Mouse (Mus musculus): Measurements from ENCODE around the gene 1700003F12Rik. TPM values are rescaled to one million over a fixed set of nuclear protein-coding genes. Genes with fewer than 3 reads are reported as not detected.

The 1700003F12Rik gene
- polyA plus RNA-seq (2012; rRNA removed), result 2.0 and 3.3 TPM in 2 replicates

- no peak for DNase-seq
- no peak within 1 kb of the TSS for H3K4me3 ChIP-seq (ENCODE audit: control insufficient read depth, insufficient read depth, low read length)
- H3K27me3 ChIP-seq (ENCODE audit: control insufficient read depth, insufficient read depth, low read length), result no peaks in the 10 kb centered on the region
- H3K27ac ChIP-seq (ENCODE audit: control insufficient read depth, insufficient read depth, low read length), result no peak within 1 kb of the TSS
- 96% methylated on average over 10 of the region's 10 CpGs for WGBS
- TF ChIP-seq CTCF (IDR thresholded peaks at IDR 0.05; ENCODE audit: borderline replicate concordance, control insufficient read depth, extremely low read depth, insufficient read depth, low read length, poor library complexity) (no peak), POLR2A (IDR thresholded peaks at IDR 0.05; ENCODE audit: control insufficient read depth, extremely low read depth, insufficient read depth, low read length, poor library complexity) (no peak)
- peaks cover 12% of the 10 kb centered on the region for H3K4me1 ChIP-seq (replicated peaks; ENCODE audit: control insufficient read depth, insufficient read depth, low read length)
- H3K36me3 ChIP-seq (ENCODE audit: control insufficient read depth, insufficient read depth, low read length), result no peaks in the 10 kb centered on the region
Observed at GRCm38 (mm10) chr2:154546711-154547110, at the start of gene 1700003F12Rik. Gene 1700003F12Rik (plus strand): TSS chr2:154547085.

- H3K27ac ChIP-seq (ENCODE audit: control insufficient read depth, insufficient read depth, low read length), result no peak overlapping the region
- H3K4me1 ChIP-seq (replicated peaks; ENCODE audit: control insufficient read depth, insufficient read depth, low read length), result no peaks in the 10 kb centered on the region
- 92% methylated on average over 5 of the region's 5 CpGs for WGBS
- H3K4me3 ChIP-seq (ENCODE audit: control insufficient read depth, insufficient read depth, low read length), result no peak overlapping the region
- DNase-seq, result no peak
- TF ChIP-seq CTCF (IDR thresholded peaks at IDR 0.05; ENCODE audit: borderline replicate concordance, control insufficient read depth, extremely low read depth, insufficient read depth, low read length, poor library complexity), result no peak
- TF ChIP-seq POLR2A (IDR thresholded peaks at IDR 0.05; ENCODE audit: control insufficient read depth, extremely low read depth, insufficient read depth, low read length, poor library complexity), result no peak
- peaks cover 5% of the 10 kb centered on the region for H3K36me3 ChIP-seq (ENCODE audit: control insufficient read depth, insufficient read depth, low read length)
- H3K27me3 ChIP-seq (ENCODE audit: control insufficient read depth, insufficient read depth, low read length), result no peaks in the 10 kb centered on the region
Observed at GRCm38 (mm10) chr2:154498571-154498970, 48.3 kb upstream of the 1700003F12Rik start.

GRCm38 (mm10) chr2:154499717-154500247, 47.1 kb upstream of the 1700003F12Rik start:
- DNase-seq, result no peak
- WGBS, result 99% methylated on average over 2 of the region's 2 CpGs
- Histone ChIP-seq H3K27me3 (ENCODE audit: control insufficient read depth, insufficient read depth, low read length) (no peaks in the 10 kb centered on the region), H3K27ac (ENCODE audit: control insufficient read depth, insufficient read depth, low read length) (no peak overlapping the region), H3K4me1 (replicated peaks; ENCODE audit: control insufficient read depth, insufficient read depth, low read length) (no peaks in the 10 kb centered on the region), H3K4me3 (ENCODE audit: control insufficient read depth, insufficient read depth, low read length) (no peak overlapping the region), H3K36me3 (ENCODE audit: control insufficient read depth, insufficient read depth, low read length) (peaks cover 10% of the 10 kb centered on the region)
- TF ChIP-seq POLR2A (IDR thresholded peaks at IDR 0.05; ENCODE audit: control insufficient read depth, extremely low read depth, insufficient read depth, low read length, poor library complexity) (no peak), CTCF (IDR thresholded peaks at IDR 0.05; ENCODE audit: borderline replicate concordance, control insufficient read depth, extremely low read depth, insufficient read depth, low read length, poor library complexity) (no peak)

- Histone ChIP-seq H3K4me3 (ENCODE audit: control insufficient read depth, insufficient read depth, low read length) (no peak overlapping the region), H3K4me1 (replicated peaks; ENCODE audit: control insufficient read depth, insufficient read depth, low read length) (no peaks in the 10 kb centered on the region), H3K27ac (ENCODE audit: control insufficient read depth, insufficient read depth, low read length) (no peak overlapping the region), H3K36me3 (ENCODE audit: control insufficient read depth, insufficient read depth, low read length) (peaks cover 16% of the 10 kb centered on the region), H3K27me3 (ENCODE audit: control insufficient read depth, insufficient read depth, low read length) (no peaks in the 10 kb centered on the region)
- 97% methylated on average over 3 of the region's 3 CpGs for WGBS
- DNase-seq, result no peak
- TF ChIP-seq CTCF (IDR thresholded peaks at IDR 0.05; ENCODE audit: borderline replicate concordance, control insufficient read depth, extremely low read depth, insufficient read depth, low read length, poor library complexity), result no peak
- no peak for TF ChIP-seq POLR2A (IDR thresholded peaks at IDR 0.05; ENCODE audit: control insufficient read depth, extremely low read depth, insufficient read depth, low read length, poor library complexity)
Observed at GRCm38 (mm10) chr2:154500758-154501157, 46.1 kb upstream of the 1700003F12Rik start.

GRCm38 (mm10) chr2:154507076-154507475, 39.8 kb upstream of the 1700003F12Rik start:
- Histone ChIP-seq H3K36me3 (ENCODE audit: control insufficient read depth, insufficient read depth, low read length) (peaks cover 25% of the 10 kb centered on the region; the same call in 1 of the 2 replicates), H3K4me1 (replicated peaks; ENCODE audit: control insufficient read depth, insufficient read depth, low read length) (no peaks in the 10 kb centered on the region), H3K27me3 (ENCODE audit: control insufficient read depth, insufficient read depth, low read length) (no peaks in the 10 kb centered on the region), H3K4me3 (ENCODE audit: control insufficient read depth, insufficient read depth, low read length) (no peak overlapping the region), H3K27ac (ENCODE audit: control insufficient read depth, insufficient read depth, low read length) (no peak overlapping the region)
- TF ChIP-seq CTCF (IDR thresholded peaks at IDR 0.05; ENCODE audit: borderline replicate concordance, control insufficient read depth, extremely low read depth, insufficient read depth, low read length, poor library complexity) (no peak), POLR2A (IDR thresholded peaks at IDR 0.05; ENCODE audit: control insufficient read depth, extremely low read depth, insufficient read depth, low read length, poor library complexity) (no peak)
- no peak for DNase-seq
- 96% methylated on average over 2 of the region's 2 CpGs for WGBS

DNA sequence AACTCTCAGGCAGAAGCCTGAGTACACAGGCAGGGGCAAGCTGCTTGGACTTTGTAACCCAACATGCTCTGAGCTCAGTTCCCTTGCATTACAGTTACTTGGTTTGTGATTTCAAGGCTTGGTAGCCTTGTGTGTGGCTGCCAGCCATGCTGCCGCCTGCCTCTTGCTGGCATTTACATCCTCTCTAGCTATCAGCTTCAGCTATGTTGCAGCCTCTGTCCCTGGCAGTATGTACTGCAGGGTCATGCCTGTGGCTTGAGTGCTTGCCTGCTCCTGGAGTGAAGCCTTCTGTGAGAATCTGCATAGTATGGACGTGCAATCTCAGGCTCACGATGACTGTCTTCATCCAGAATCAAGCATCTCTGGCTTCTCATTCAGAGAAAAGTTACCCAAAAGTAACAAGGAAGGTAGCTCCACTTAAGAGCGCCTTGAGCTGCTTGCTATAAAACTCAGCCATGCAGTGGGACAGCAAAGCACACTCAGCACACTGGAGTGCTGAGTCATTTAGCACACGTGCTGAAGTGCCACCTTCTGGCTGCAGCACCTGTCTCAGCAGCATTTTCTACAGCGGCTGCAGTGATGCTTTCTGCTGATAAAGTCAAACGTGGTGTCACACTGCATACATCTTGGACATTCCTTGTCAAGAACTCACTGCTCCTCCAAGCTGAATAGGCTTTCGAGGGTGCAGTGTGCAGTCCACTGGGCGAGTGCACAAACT, 39.2 kb upstream of the 1700003F12Rik start:
- 72% methylated on average over 9 of the region's 9 CpGs for WGBS
- H3K4me3 ChIP-seq (ENCODE audit: control insufficient read depth, insufficient read depth, low read length), result no peak overlapping the region

More for the DNA sequence above, 39.2 kb upstream of the 1700003F12Rik start:
- H3K4me1 ChIP-seq (replicated peaks; ENCODE audit: control insufficient read depth, insufficient read depth, low read length), result no peaks in the 10 kb centered on the region
- H3K36me3 ChIP-seq (ENCODE audit: control insufficient read depth, insufficient read depth, low read length), result peaks cover 25% of the 10 kb centered on the region; the same call in 1 of the 2 replicates
- TF ChIP-seq POLR2A (IDR thresholded peaks at IDR 0.05; ENCODE audit: control insufficient read depth, extremely low read depth, insufficient read depth, low read length, poor library complexity), result no peak
- TF ChIP-seq CTCF (IDR thresholded peaks at IDR 0.05; ENCODE audit: borderline replicate concordance, control insufficient read depth, extremely low read depth, insufficient read depth, low read length, poor library complexity), result no peak
- H3K27ac ChIP-seq (ENCODE audit: control insufficient read depth, insufficient read depth, low read length), result no peak overlapping the region
- DNase-seq, result peak; percentile 6
- H3K27me3 ChIP-seq (ENCODE audit: control insufficient read depth, insufficient read depth, low read length), result no peaks in the 10 kb centered on the region
